Mouse (Mus musculus): ENCODE data around the gene Gm49352. TPM values are rescaled to one million over a fixed set of nuclear protein-coding genes. Genes with fewer than 3 reads are reported as not detected.
"Not testable (repeated sequence)": the region's sequence is repeated elsewhere in the genome, so short reads cannot be mapped to it uniquely, and the experiment has no call there.

The Gm49352 gene
- polyA plus RNA-seq (2014; fragmentation: Nextera tagmentation; extraction: Ambion mirVana), result not detected in 2 replicates

- WGBS, result 30% methylated on average over 1 of the region's 1 CpGs
- not testable (repeated sequence) for ATAC-seq (ENCODE audit: insufficient read depth, low FRiP score, low TSS enrichment); H3K36me3 ChIP-seq (ENCODE audit: control insufficient read depth, insufficient read depth, low read length); H3K27me3 ChIP-seq (ENCODE audit: control insufficient read depth, insufficient read depth, low read length); H3K9ac ChIP-seq (ENCODE audit: low read length); H3K4me1 ChIP-seq (ENCODE audit: control insufficient read depth, insufficient read depth, low read length); DNase-seq (ENCODE audit: low spot score); H3K27ac ChIP-seq (ENCODE audit: low read depth, low read length); H3K4me2 ChIP-seq (ENCODE audit: low read depth); H3K4me3 ChIP-seq (ENCODE audit: low read depth, low read length); H3K9me3 ChIP-seq (ENCODE audit: control insufficient read depth, low read length)
Measured at GRCm38 (mm10) chr13:61568074-61568473, at the start of gene Gm49352. Gm49352 (minus strand) TSS chr13:61568174.

- Histone ChIP-seq H3K36me3 (ENCODE audit: control insufficient read depth, insufficient read depth, low read length) (no peaks in the 10 kb centered on the region), H3K4me1 (ENCODE audit: control insufficient read depth, insufficient read depth, low read length) (no peaks in the 10 kb centered on the region), H3K9ac (ENCODE audit: low read length) (no peak within 1 kb of the TSS), H3K9me3 (ENCODE audit: control insufficient read depth, low read length) (peaks cover 5% of the 10 kb centered on the region), H3K27me3 (ENCODE audit: control insufficient read depth, insufficient read depth, low read length) (no peaks in the 10 kb centered on the region), H3K27ac (ENCODE audit: low read depth, low read length) (no peak within 1 kb of the TSS), H3K4me3 (ENCODE audit: low read depth, low read length) (no peak within 1 kb of the TSS), H3K4me2 (ENCODE audit: low read depth) (no peak within 1 kb of the TSS)
- no peak for ATAC-seq (ENCODE audit: insufficient read depth, low FRiP score, low TSS enrichment)
- no peak for DNase-seq (ENCODE audit: low spot score)
Measured at GRCm38 (mm10) chr13:61570027-61570426, 2.1 kb upstream of the Gm49352 start, which contains the start of gene Cts3. Cts3 (minus strand) TSS chr13:61570127.

DNA sequence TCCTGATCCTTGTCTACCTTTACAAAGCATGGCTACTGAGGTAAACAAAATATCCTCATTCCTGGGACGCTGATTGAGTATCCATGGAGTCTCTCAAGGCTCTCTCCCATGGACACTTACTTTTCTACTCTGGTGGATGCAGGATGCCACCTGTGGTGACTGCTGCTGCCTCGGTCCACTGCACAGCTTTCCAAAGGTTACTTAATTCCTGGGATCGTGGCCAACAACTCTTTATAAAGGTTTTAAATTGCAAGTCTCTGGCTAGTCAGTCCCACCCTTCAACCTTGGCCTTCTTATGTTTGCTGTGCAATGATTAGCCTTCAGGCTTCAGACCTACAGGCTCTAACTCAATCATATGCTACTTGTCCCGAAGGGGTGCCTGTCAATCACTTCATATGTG lies 26.3 kb downstream of the Gm49352 start, which contains the start of gene Ctsm:
Ctsm (minus strand) TSS at position 209 of the 400 bp plus-strand sequence.
- no peaks in the 10 kb centered on the region for H3K36me3 ChIP-seq (ENCODE audit: control insufficient read depth, insufficient read depth, low read length)
- no peak within 1 kb of the TSS for H3K4me3 ChIP-seq (ENCODE audit: low read depth, low read length)
- no peaks in the 10 kb centered on the region for H3K4me1 ChIP-seq (ENCODE audit: control insufficient read depth, insufficient read depth, low read length)
- no peaks in the 10 kb centered on the region for H3K27me3 ChIP-seq (ENCODE audit: control insufficient read depth, insufficient read depth, low read length)
- H3K27ac ChIP-seq (ENCODE audit: low read depth, low read length), result no peak within 1 kb of the TSS
- H3K9ac ChIP-seq (ENCODE audit: low read length), result no peak within 1 kb of the TSS
- DNase-seq (ENCODE audit: low spot score) (no peak), ATAC-seq (ENCODE audit: insufficient read depth, low FRiP score, low TSS enrichment) (no peak)
- no peak within 1 kb of the TSS for H3K4me2 ChIP-seq (ENCODE audit: low read depth)
- no peaks in the 10 kb centered on the region; the same call in 1 of the 2 replicates for H3K9me3 ChIP-seq (ENCODE audit: control insufficient read depth, low read length)
- WGBS, result 72% methylated on average over 4 of the region's 4 CpGs

Other genes starting within 250 kb of the Gm49352 start
- not detected in 2 replicates for gene Cts7, start 210.0 kb downstream of the Gm49352 start, polyA plus RNA-seq (2014; fragmentation: Nextera tagmentation; extraction: Ambion mirVana)
- gene Ctsm, start 26.3 kb downstream of the Gm49352 start, polyA plus RNA-seq (2014; fragmentation: Nextera tagmentation; extraction: Ambion mirVana), result not detected in 2 replicates
- not detected in 2 replicates for gene Cts3, start 2.0 kb upstream of the Gm49352 start, polyA plus RNA-seq (2014; fragmentation: Nextera tagmentation; extraction: Ambion mirVana)

Data from neural tube, embryonic 11.5 days (tissue).